Mouse (Mus musculus) liver, adult 2 months (tissue): ENCODE measurements around the gene Zbp1.

ENCODE experiments used
- CTCF ChIP-seq: fragments of 200-500 bp; IDR thresholded peaks from 2 replicates; pipeline ENCODE4 v1.5.1; 2011; ENCODE audit warnings: low read depth, low read length, control low read depth
- POLR2A ChIP-seq: fragments of 200-500 bp; IDR thresholded peaks from 2 replicates; pipeline ENCODE4 v1.6.1; 2011; ENCODE audit warnings: low read length, control low read depth; ENCODE audit not compliant: insufficient read depth; ENCODE audit errors: extremely low read depth

DNA sequence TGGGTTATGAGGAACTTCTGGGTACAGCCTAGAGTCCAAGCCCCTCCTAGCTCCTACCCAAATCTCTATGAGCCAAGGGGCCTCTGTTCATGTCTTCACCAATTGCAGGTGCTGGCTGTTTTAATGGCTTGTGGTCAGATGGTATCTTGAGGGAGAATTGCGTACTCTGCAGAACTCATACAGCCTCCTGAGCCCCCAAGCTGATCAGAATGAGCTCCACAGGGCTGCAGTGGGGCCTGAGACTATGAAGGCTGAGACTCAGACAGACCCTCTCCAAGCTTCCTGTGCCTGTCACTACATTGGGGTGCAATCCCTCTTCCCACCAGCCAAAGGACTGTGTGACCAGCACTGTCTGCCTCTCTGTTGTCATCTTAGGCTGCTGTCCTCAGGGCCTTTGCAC is 46.3 kb downstream of the Zbp1 start:
- 0 out of 2 replicates have a peak, but pooled peaks have one; percentile 0 for TF ChIP-seq CTCF
- TF ChIP-seq POLR2A = no peak
